Mouse (Mus musculus) spleen, adult 2 months (tissue): ENCODE measurements around the gene Neu1.

Source experiments
- CTCF ChIP-seq: fragments of 200-500 bp; IDR thresholded peaks from 2 replicates; pipeline ENCODE4 v1.5.1; 2011; ENCODE audit warnings: mild to moderate bottlenecking, inconsistent platforms; ENCODE audit not compliant: insufficient read depth, insufficient read length, insufficient replicate concordance; ENCODE audit errors: extremely low read depth
- POLR2A ChIP-seq: fragments of 200-500 bp; IDR thresholded peaks from 2 replicates; pipeline ENCODE4 v1.6.1; 2011; ENCODE audit warnings: low read depth, low read length, inconsistent platforms

DNA sequence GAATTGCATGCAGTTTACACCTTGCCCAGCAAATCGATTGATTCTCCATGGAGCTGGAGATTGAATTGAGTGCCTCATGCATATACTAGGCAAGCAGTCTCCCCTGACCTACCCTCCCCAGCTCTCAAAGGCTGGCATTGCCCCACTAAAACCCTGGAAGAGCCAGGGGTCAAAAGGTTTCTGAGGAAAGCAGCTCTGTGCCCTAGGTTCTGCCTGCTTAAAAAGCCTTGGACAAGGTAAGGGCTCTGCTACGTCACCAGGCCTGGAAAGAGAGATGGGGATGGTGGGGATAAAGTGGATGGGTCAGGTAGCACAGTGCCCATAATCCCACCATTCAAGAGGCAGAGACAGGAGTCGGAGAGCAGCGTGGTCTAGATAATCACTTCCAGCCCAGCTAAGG, 23.8 kb downstream of the Neu1 start:
- TF ChIP-seq CTCF = no peak
- TF ChIP-seq POLR2A = no peak
